Mouse (Mus musculus) ES-Bruce4 (cell line): ENCODE data around the gene Map3k5. TPM values are rescaled to one million over a fixed set of nuclear protein-coding genes. Genes with fewer than 3 reads are reported as not detected.

ENCODE experiments used
- H3K27ac ChIP-seq: 2 replicates; pipeline ENCODE4 v1.5.1; 2012; ENCODE audit warnings: low read length, inconsistent platforms; ENCODE audit not compliant: insufficient read depth
- H3K27me3 ChIP-seq: 2 replicates; pipeline ENCODE4 v1.6.1; 2012; ENCODE audit warnings: mild to moderate bottlenecking, low read length, inconsistent platforms; ENCODE audit not compliant: control insufficient read depth, poor library complexity, insufficient read depth, severe bottlenecking
- H3K36me3 ChIP-seq: 2 replicates; pipeline ENCODE4 v1.6.1; 2012; ENCODE audit warnings: inconsistent platforms, mild to moderate bottlenecking, low read length, moderate library complexity; ENCODE audit not compliant: control insufficient read depth, poor library complexity, insufficient read depth, severe bottlenecking
- H3K4me1 ChIP-seq: one replicate; pipeline ENCODE4 v1.8.1; 2011; ENCODE audit warnings: low read length; ENCODE audit not compliant: control insufficient read depth, insufficient read depth
- H3K4me3 ChIP-seq: 2 replicates; pipeline ENCODE4 v1.5.1; 2011; ENCODE audit warnings: low read depth, mild to moderate bottlenecking, low read length
- H3K9ac ChIP-seq: 2 replicates; pipeline ENCODE4 v1.6.1; 2012; ENCODE audit warnings: low read depth, mild to moderate bottlenecking, inconsistent platforms; ENCODE audit not compliant: poor library complexity, severe bottlenecking
- H3K9me3 ChIP-seq: replicated peaks from 2 replicates; pipeline ENCODE4 v1.6.1; 2012; ENCODE audit warnings: mild to moderate bottlenecking, low read length, inconsistent platforms; ENCODE audit not compliant: control insufficient read depth, poor library complexity, insufficient read depth, severe bottlenecking
- CTCF ChIP-seq: IDR thresholded peaks from one replicate; pipeline ENCODE4 v1.8.1; 2011; ENCODE audit warnings: low read depth, low read length
- EP300 ChIP-seq: IDR thresholded peaks from 2 replicates; pipeline ENCODE4 v1.6.1; 2011; ENCODE audit warnings: low read depth, low read length; ENCODE audit not compliant: insufficient read depth
- POLR2A ChIP-seq: IDR thresholded peaks from one replicate; pipeline ENCODE4 v1.8.1; 2011; ENCODE audit warnings: low read length; ENCODE audit not compliant: insufficient read depth
- polyA plus RNA-seq: library from polyadenylated mRNA; stranded (reverse); fragments of >200 nt; gene quantifications from 2 replicates; pipeline ENCODE4 v1.2.4, GENCODE M21; 2011; ENCODE audit warnings: low read depth; ENCODE audit not compliant: missing spikeins, insufficient read depth, insufficient read length

Gene Map3k5
- polyA plus RNA-seq, 1 experiment = 9.7 TPM

DNA sequence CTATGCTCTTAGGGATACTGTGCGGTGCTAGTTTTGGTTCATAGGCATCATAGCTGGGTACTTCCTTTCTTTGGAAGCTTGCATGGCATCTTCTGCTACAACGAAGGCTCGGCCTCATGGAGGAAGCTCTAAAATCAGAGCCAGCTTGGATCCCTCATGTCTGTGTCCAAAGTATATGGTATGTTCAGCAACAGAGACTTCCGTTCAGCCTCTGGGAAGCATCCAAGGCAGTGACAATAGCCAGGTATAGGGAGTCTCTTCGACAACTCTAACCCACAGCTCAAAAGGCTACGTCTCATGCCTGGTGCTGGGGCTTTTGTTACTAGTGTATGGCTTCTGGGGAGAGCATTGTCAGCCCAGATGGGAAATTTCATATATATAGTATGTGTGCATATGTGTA lies 167.2 kb downstream of the Map3k5 start:
- no peak overlapping the region for H3K9ac ChIP-seq
- TF ChIP-seq EP300 = no peak

DNA sequence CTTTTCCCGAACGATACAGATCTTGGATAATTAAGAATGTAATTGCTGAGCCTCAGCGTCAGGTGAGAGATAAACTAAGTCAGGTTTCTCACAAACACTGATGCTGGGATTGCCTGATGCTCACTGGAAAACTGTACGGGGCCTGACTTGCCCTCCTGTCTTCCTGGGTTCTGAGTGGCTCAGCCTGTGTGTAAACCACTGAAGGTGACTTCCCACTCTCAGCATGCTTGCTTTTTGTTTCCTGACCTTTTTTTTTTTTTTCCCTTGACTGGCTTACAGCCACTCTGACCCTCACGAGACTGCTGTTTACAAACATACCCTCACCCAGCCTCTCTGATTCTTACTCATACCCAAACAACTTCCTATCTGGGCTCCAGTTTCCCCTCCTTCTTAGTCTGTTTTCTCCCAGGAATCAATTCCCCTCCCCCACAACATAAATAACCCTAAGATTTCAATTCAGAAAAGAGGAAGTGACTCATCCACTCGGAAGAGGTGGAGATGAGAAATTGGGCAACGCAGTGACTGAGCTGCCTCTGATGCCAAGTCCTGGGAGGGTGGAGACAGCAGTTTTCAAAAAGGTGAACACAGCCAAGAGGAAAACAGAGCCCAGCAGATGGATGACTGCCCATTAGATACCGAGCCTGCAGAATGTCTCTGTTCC lies 170.1 kb downstream of the Map3k5 start:
- Histone ChIP-seq H3K27me3 (no peaks in the 10 kb centered on the region; the same call in 1 of the 2 replicates), H3K4me1 (no peaks in the 10 kb centered on the region), H3K36me3 (no peaks in the 10 kb centered on the region), H3K9ac (no peak overlapping the region), H3K9me3 (no peaks in the 10 kb centered on the region), H3K4me3 (no peak overlapping the region), H3K27ac (no peak overlapping the region)
- TF ChIP-seq CTCF = no peak
- no peak for TF ChIP-seq EP300
- TF ChIP-seq POLR2A = no peak

More for the DNA sequence above, 167.2 kb downstream of the Map3k5 start:
- Histone ChIP-seq H3K4me1 (no peaks in the 10 kb centered on the region), H3K9me3 (no peaks in the 10 kb centered on the region), H3K27me3 (no peaks in the 10 kb centered on the region; the same call in 1 of the 2 replicates), H3K27ac (no peak overlapping the region), H3K4me3 (no peak overlapping the region), H3K36me3 (no peaks in the 10 kb centered on the region)

- no peak overlapping the region for H3K4me3 ChIP-seq
- H3K9ac ChIP-seq = no peak overlapping the region
- no peaks in the 10 kb centered on the region for H3K36me3 ChIP-seq
- no peak overlapping the region for H3K27ac ChIP-seq
- TF ChIP-seq CTCF = no peak
- H3K9me3 ChIP-seq = no peaks in the 10 kb centered on the region
- no peaks in the 10 kb centered on the region; the same call in 1 of the 2 replicates for H3K27me3 ChIP-seq
- H3K4me1 ChIP-seq = no peaks in the 10 kb centered on the region
These were observed 171.3 kb downstream of the Map3k5 start for GRCm38 (mm10) chr10:20105575-20105974.

GRCm38 (mm10) chr10:20107031-20107430 lies 172.8 kb downstream of the Map3k5 start:
- Histone ChIP-seq H3K36me3 (no peaks in the 10 kb centered on the region), H3K4me3 (no peak overlapping the region), H3K9ac (no peak overlapping the region), H3K4me1 (no peaks in the 10 kb centered on the region), H3K9me3 (no peaks in the 10 kb centered on the region), H3K27me3 (no peaks in the 10 kb centered on the region), H3K27ac (no peak overlapping the region)
- TF ChIP-seq EP300 (no peak), CTCF (no peak), POLR2A (no peak)

GRCm38 (mm10) chr10:20111508-20111907 lies 177.2 kb downstream of the Map3k5 start:
- Histone ChIP-seq H3K4me1 (no peaks in the 10 kb centered on the region), H3K36me3 (no peaks in the 10 kb centered on the region), H3K9ac (no peak overlapping the region), H3K9me3 (no peaks in the 10 kb centered on the region), H3K4me3 (no peak overlapping the region), H3K27ac (no peak overlapping the region), H3K27me3 (no peaks in the 10 kb centered on the region)
- no peak for TF ChIP-seq EP300
- TF ChIP-seq CTCF = no peak
- TF ChIP-seq POLR2A = no peak

DNA sequence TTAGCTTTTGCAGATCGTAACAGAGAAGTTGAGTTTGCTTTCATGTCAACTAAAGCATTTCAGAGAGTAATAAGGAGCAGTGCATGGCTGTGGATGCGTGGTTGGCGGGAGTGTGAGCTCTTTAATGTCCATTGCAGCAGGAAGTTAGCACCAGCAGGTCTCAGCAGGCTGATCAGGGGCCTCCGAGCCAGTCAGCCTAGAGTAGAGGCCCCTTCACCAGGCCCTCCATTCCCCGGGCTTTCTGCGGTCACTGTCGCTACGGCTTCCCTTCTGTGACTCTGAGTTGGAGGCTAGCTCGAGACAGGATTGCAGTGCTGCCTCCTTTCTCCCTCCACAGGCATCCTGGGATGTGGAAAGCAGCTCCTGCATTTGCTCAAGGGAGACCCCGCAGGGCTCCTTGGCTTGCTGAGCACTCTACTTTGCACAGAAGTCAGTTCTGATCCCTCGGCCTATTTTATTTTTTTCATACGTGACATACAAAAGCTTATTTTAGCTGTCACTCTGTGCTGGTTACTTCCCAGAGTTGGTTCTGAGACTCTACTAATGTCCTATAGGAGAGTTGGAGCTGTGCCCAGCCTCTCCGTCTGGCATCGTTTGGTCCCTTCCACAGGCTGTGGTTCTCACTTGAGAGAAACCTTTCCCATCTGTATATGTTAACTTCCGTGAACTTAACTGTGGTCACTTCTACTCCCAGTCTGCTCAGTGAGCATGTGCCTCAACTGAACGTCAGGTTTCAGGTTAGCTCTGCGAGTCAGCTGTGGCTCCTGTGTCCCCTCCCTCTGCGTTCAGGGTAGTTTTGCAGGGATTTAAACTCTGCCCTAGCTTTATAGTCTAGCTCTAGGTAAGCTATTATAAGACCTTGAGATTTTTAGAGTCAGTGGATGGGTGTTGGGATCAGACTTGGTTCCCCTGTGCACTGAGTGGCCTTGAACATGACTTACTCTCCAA lies 178.0 kb downstream of the Map3k5 start:
- Histone ChIP-seq H3K9ac (no peak overlapping the region), H3K9me3 (no peaks in the 10 kb centered on the region), H3K27me3 (no peaks in the 10 kb centered on the region), H3K4me3 (no peak overlapping the region), H3K4me1 (no peaks in the 10 kb centered on the region), H3K36me3 (no peaks in the 10 kb centered on the region), H3K27ac (no peak overlapping the region)
- TF ChIP-seq POLR2A (no peak), CTCF (no peak), EP300 (no peak)
